Mouse (Mus musculus) small intestine, adult 2 months (tissue): ENCODE data around the gene Dstn.

Experiments used
- CTCF ChIP-seq: fragments of 200-500 bp; IDR thresholded peaks from 2 replicates; pipeline ENCODE4 v1.5.1; 2012; ENCODE audit warnings: low read depth, mild to moderate bottlenecking, control low read depth, inconsistent platforms, low read length, moderate library complexity, mixed read lengths; ENCODE audit not compliant: insufficient replicate concordance, insufficient read length; ENCODE audit errors: extremely low read depth
- POLR2A ChIP-seq: fragments of 200-500 bp; IDR thresholded peaks from 2 replicates; pipeline ENCODE4 v1.6.1; 2012; ENCODE audit warnings: low read depth, mild to moderate bottlenecking, control low read depth, inconsistent platforms, low read length, moderate library complexity

DNA sequence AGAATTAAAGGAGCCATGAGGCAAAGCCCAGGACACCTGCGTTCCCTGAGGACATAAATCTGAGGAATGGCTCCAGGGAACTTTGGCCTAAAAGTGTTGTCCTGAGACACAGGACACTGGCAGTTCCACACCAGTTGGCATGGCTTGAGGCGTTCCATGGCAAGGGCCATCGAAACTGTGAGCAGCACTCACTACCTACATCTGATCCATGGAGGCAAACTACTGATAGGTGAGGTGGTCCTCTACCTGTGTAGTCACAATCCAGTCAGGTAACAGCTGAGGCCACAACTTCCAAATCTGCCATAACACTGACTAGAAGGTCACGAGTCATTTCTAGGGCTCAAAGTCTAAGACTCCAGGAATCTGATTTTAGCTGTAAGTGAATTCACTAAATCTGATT lies 40.6 kb downstream of the Dstn start:
- TF ChIP-seq POLR2A (no peak), CTCF (no peak)
